Mouse (Mus musculus) kidney, adult 9 months (tissue): Measurements from ENCODE around the gene Alpi.
A peak's percentile ranks its signal among the peaks of the same experiment; 100 is the strongest.

Experiments used
- DNase-seq: peaks from one replicate; pipeline ENCODE4 v3.0.0; 2022

Gene Alpi

GRCm38 (mm10) chr1:87101411-87101810 is at the start of gene Alpi:
Gene Alpi, minus strand, starts transcription at chr1:87101606.
- DNase-seq: no peak

DNA sequence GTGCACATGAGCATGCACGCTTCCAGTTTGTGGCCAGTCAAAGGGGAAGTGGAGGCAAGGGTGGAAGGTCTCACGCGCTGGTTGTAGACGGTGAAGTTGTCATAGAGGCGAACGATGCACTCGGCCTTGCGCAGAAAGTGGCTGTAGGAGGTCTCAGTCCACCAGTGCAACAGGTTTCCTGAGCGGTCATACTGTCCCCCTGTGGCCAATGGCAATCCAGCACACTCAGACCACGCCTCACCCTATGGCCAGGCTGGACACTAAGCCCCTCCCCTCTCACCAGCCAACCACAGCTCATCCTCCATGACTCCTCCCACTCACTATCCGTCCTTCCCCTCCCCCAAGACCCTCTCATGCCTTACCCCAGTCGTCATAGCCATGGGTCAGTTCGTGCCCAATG is 48.0 kb upstream of the Alpi start:
- DNase-seq: no peak

- no peak for DNase-seq
These were observed 41.7 kb upstream of the Alpi start for GRCm38 (mm10) chr1:87143141-87143540.

DNA sequence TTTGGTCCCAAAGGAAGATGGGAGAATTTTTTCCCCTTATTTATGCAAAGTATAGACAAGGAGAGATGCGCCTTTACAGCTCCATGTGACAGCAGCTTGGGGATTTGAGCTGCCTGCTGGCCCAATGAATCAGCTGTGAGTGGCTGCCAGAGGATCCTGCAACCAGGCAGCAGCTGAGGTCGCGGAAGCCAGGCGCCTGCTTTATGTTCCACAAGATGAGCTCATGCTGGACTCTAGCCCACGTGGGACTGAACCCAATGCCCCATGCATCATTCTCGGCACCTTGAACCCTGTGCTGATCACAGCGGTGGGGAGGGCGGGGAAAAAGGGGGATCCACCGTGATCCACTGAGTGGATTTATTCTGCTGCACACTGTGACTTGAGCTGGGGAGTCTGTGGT is 41.0 kb upstream of the Alpi start:
- no peak for DNase-seq

GRCm38 (mm10) chr1:87141550-87141949 is 40.1 kb upstream of the Alpi start:
- no peak for DNase-seq

DNA sequence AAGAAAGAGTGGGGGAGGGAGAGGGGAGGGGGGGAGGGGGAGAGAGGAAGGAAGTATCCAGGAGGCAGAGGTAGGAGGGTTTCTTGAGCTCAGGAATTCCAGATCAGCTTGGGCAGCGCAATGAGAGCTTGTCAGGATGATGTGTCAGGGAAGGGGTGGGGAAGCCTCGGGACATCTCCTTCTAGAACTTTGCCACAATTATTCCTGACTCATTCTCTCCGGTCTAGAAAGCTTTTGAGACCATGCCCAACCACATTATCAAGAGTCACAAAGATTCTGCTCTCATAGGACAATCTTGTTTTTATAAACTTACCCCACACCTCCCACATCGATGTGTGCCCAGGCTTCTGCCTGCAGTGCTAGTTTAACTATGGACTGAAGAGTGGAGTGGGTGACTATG is 30.4 kb upstream of the Alpi start:
- no peak for DNase-seq

DNA sequence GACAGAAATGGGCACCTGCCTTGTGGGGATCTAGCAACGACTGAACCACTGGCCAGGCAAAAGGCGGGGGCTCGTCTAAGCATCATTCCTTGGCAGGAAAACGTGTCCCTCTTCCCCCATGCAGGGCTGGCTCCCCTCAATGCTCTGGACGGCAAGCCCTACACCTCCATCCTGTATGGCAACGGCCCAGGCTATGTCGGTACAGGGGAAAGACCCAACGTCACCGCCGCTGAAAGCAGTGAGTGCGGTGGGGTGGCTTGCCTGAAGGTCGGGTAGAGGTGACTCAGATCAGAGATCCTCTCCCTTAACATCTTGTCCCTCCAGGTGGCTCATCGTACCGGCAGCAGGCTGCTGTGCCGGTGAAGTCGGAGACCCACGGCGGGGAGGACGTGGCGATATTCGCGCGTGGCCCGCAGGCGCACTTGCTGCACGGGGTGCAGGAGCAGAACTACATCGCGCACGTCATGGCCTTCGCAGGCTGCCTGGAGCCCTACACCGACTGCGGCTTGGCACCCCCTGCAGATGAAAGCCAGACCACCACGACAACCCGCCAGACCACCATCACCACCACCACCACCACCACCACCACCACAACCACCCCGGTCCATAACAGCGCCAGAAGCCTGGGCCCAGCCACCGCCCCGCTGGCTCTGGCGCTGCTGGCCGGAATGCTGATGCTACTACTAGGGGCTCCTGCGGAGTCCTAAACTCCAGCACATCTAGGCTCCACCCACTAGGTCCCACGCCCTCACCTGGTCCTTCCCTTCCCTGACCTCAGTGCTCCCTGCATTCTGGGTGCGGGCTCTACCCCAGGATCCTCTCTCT is 26.0 kb upstream of the Alpi start:
- DNase-seq: no peak

GRCm38 (mm10) chr1:87124673-87125072 is 23.3 kb upstream of the Alpi start, which contains the start of gene Akp3:
Gene Akp3, plus strand, starts transcription at chr1:87124973.
- no peak for DNase-seq

GRCm38 (mm10) chr1:87114784-87115183 is 13.4 kb upstream of the Alpi start:
- DNase-seq: no peak

DNA sequence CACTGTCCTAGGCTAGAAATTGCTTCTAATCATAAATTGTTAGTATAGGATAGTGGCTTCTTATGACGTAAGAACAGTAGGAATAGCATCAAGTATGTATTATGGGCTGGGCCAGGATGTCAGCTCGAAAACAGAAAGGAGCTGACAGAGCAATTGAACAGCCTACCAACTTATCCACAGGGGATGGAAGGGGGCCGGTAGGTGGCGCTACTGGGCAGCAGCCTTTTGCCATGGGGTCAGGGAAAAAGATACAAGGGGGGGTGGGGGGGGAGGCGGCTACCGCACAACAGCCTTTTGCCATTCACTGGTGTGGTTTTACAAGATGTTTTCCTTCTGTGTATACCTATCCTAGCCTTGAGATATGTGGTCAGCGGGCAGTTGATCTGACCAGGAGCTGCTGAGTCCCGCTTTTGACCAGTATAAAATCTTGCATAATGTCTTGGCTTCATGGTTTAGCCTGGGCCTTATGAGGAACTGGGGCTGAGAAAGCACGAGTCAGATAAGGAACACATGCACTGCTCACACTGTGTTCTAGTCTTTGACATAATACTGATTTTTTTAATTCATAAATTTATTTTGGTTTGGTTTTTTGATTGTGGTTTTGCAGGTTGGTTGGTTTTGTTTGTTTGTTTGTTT is 10.4 kb upstream of the Alpi start:
- peak; percentile 50 for DNase-seq

GRCm38 (mm10) chr1:87108564-87108963 is 7.2 kb upstream of the Alpi start:
- DNase-seq: no peak

DNA sequence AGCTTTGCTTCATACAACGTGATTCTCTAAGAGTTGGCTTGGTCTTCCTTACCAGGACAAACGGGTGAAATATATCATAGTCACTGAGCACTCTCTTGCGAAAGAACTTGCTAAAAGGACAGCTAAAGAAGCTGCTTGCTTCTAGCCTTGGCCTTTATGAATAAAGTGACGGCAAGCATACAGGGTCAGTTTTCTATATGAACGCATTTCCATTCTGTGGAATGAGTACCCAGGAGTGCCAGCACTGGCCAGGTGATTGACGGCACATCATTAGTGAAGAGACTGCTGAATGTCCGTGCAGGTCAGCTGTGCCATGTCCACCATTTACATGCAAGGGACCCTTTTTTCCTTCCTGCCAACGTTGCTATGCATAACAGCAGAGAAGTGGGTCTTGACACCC is 5.1 kb upstream of the Alpi start:
- DNase-seq: no peak

DNA sequence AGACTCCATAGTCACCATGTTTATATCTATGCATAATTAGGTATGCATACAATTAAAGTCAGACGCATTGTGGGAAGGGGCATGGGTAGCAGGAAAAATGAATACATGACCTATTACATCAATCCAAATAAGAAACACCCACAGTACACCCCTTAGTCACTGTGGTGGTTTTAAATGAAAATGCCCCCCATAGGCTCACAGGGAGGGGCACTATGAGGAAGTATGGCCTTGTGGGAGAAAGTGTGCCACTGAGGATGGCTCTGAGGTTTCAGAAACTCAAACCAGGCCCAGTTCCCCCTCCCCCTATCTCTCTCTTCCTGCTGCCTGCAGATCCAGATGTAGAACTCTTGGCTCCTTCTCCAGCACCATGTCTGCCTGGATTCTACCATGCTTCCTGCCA is 2.5 kb upstream of the Alpi start:
- no peak for DNase-seq

GRCm38 (mm10) chr1:87102114-87102513 is 708 bp upstream of the Alpi start:
- DNase-seq: no peak

GRCm38 (mm10) chr1:87098358-87098975 is 2.9 kb downstream of the Alpi start:
- DNase-seq: peak; percentile 52

- no peak for DNase-seq
These were observed 5.8 kb downstream of the Alpi start for GRCm38 (mm10) chr1:87095642-87096041.

GRCm38 (mm10) chr1:87089828-87090227 is 11.6 kb downstream of the Alpi start, which contains the start of gene Alppl2:
Gene Alppl2, minus strand, starts transcription at chr1:87089928.
- no peak for DNase-seq

- no peak for DNase-seq
These were observed 12.2 kb downstream of the Alpi start for GRCm38 (mm10) chr1:87089251-87089650.

DNA sequence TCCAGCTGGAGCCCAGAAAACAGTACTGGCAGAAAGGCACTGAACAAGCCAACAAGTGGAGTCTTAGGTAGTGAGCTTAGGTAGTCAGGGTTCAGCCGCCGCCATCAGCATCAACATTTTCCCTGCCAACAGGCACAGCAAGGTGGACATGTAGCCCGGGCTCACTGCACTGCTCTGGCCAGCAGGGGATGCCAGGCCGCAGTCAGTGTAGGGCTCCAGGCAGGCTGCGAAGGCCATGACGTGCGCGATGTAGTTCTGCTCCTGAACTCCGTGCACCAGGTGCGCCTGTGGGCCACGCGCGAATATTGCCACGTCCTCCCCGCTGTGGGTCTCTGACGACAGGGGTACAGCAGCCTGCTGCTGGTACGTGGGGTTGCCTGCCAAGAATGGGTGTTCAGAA is 14.4 kb downstream of the Alpi start:
- DNase-seq: no peak

- no peak for DNase-seq
These were observed 15.2 kb downstream of the Alpi start for GRCm38 (mm10) chr1:87086196-87086595.

DNA sequence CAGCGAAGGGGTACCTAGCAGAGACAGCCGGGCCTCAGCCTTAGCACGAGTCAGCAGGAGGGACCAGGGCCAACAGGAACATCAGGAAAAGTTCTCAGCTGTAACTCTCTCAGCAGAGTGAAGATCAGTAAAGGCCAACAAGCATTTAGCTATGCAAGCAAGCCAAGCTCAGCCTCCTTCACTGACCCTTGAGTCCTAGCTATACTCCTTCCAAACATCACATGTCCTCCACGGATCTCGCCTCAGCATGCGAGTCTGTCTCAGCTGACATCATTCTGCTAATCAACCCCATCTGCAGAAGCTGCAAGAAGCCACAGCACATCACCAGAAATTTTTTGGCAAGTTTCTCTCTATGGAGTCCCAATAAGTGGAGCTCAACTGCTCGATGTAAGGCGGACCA is 27.6 kb downstream of the Alpi start:
- DNase-seq: no peak

DNA sequence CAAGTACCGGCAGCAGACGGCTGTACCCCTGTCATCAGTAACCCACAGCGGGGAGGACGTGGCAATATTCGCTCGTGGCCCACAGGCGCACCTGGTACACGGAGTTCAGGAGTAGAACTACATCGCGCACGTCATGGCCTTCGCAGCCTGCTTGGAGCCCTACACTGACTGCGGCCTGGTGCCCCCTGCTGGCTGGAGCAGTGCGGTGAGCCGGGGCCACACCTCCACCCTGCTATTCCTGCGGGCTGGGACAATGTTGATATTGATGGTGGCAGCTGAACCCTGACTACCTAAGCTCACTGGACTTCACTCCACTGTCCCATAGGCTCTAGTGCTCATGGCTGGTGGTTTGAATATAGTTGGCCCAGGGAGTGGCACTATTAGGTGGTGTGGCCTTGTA is 30.7 kb downstream of the Alpi start:
- DNase-seq: peak; percentile 33

GRCm38 (mm10) chr1:87060913-87061312 is 40.5 kb downstream of the Alpi start:
- DNase-seq: no peak

DNA sequence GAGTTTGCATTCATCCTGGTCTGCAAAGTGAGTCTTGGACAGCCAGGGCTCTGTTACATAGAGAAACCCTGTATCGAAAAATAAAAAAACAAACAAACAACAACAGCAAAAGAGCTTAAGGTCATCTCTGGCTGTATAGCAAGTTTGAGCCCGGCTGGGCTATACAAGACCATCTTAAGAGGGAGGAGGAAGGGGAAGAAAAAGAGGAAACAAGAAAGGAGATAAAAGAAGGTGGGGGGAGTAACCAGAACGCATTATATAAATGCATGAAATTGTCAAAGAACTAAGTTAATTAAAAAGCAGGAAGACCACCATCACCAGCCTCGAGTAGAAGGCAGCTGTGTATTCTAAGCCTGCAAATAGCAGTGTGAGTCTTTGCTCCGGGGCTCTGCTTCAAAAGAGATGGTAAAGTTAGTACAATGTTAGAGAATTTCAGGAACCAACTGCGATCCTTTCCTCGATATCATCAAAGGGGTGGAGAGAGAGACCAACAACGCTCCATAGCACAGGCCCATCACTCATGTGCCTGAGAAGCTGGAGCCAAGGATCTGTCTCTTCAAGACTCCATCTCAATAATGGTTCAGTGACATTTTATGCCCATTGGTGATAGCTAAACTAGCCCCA is 42.3 kb downstream of the Alpi start:
- DNase-seq: no peak
